Mouse (Mus musculus): ENCODE measurements at regions not wholly inside any gene's neighbourhood (a gene's known extent, or its start where the extent isn't known, plus 50 kb on each side); places are given as distances from the start of the nearest gene placed in this dataset.

DNA sequence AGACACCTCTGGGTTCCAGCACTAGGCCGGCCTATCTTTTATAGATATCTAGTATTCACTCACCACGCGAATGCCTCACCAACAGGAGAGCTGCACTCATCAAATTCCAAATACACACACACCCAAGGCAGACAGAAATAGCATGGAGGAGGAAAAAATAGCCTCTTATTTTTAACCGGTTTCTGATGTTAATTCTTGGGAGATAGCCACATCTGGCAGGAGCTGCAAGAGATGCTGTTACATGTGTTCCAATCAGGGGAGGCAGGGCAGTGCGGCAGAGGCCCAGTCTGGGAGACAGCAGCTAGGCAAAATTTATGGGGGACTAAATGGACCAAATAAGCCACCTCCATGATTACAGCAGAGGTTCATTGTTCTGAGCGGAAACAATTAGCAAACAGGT lies 419.0 kb upstream of the Kazn start:
- no peak for DNase-seq (ENCODE audit: low spot score)

DNA sequence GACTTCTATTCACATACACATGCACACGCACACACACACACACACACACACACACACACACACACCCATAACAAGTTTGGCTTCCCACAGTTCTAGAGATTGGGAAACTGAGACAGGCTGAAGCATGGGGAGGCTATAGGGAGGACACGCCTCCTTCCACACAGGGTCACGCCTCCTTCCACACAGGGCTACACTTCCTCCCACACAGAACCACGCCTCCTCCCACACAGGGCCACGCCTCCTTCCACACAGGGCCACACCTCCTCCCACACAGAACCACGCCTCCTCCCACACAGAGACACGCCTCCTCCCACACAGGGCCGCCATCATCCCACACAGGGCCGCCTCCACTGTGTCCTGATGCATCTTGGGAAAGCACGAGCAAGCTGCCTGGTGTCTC lies 401.9 kb upstream of the Kazn start:
- DNase-seq (ENCODE audit: low spot score) = no peak

DNA sequence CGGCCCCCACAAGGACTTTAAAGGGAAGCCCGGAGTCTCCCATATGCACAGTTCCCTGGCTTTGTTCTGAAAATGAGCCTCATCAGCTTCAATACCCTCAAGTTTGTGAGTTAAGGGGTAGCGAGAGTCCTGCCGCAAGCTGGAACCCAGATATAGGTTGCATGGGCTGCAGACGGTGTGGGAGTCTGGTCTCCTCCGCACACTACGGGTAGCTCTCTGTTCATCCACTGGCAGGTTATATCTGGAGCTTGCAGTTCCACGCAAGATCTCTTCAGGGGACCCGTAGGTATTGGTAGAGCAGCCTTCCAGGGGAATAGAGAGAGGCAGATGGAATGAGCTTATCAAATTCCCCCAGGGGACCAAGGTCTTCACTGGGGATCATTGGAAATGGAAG lies 400.1 kb upstream of the Kazn start:
- no peak for DNase-seq (ENCODE audit: low spot score)

DNA sequence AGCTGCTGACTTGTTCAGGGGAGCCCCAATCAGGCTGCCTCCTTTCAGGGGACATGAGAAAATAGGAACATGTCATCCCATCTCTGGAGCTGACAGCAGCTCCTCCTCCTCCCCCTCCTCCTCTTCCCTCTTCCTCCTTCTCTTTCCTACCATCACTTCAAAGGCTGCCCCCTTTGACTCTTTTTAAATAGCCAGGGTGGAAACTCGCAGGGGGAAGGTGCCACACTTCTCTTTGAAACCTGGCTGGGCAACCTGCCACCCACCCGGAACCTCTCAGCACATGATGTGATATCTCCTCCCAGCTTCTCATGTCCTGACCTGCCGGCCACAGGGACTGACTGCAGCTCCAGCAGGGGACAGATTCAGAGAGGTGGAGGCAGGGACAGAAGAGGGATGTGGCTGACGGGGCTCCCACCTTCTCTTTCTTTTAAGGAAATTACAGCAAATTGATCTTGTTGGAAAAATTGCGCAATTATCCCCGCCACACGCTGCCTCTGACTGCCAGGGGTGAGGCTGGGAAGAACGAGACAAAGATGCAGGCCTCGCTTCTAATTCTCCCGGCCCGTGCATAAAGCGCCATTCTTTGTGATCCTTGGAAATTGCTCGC lies 399.6 kb upstream of the Kazn start:
- no peak for DNase-seq (ENCODE audit: low spot score)

DNA sequence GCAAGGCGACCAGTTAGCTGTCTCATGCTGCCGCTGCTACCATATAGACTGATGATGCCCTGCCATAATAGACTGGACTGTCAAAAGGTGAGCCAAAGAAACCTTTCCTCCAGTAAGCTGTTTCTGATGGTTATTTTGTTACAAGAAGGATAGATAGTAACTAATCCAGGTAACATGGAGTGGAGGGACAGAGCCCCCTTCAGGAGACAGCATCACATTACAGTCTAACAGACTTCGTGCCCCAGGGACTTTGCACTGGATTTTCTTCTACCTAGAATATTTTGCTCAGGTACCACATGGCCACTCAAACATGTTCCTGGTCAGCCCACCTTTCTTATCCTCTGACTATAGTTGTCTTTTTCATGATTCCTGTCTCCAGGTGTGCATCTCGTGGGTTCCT lies 398.9 kb upstream of the Kazn start:
- DNase-seq (ENCODE audit: low spot score) = no peak

DNA sequence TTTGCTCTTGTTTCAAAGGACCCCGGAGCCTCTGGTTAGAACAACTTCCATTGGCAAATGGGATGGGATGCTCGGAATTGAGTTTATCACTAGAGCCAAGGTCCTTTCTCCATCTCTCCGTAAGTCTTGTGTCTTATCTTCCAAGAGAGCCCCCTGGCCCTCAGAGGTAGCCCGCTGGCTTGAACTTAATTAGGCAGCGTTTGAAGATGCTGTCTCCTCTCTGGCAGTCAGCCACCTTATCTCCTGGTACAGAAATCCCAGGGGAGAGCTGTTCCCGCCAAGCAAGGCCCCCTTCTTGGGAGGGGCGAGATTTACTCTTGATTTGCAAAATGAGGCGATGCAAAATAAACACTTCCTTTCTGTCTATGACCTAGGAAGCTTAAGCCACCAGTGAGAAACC lies 395.2 kb upstream of the Kazn start:
- DNase-seq (ENCODE audit: low spot score) = no peak

DNA sequence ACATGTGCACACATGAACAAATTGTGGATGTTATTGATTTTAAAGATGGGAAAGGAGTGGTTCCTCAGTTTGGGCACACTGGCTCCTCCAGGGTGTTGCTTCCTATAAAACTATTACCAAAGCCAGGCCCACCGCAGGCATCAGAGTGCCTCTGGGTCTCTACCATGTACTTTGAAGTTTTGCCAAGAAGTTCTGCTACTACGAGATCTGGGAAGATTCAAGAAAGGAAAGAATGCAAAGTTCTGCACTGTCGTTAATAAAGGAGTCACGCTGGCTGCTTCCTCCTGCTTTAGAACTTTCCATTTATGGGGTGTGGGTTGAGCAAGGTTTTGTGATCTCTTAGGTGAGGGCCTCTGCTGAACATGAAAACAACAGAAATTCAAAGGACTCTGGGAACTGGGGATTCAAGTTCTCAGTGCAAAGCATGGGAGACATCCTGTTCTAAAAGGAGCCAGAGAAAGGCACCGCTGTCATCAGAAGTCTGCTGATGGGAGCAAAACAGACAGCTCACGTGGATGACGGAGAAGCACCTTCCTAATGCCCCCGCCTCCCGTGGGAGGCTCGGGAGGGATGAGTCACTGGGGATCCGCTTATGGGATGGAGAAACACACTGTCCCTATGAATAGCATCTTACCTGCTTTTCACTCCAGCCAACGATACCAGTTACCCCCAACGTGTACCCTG lies 394.6 kb upstream of the Kazn start:
- no peak for DNase-seq (ENCODE audit: low spot score)

DNA sequence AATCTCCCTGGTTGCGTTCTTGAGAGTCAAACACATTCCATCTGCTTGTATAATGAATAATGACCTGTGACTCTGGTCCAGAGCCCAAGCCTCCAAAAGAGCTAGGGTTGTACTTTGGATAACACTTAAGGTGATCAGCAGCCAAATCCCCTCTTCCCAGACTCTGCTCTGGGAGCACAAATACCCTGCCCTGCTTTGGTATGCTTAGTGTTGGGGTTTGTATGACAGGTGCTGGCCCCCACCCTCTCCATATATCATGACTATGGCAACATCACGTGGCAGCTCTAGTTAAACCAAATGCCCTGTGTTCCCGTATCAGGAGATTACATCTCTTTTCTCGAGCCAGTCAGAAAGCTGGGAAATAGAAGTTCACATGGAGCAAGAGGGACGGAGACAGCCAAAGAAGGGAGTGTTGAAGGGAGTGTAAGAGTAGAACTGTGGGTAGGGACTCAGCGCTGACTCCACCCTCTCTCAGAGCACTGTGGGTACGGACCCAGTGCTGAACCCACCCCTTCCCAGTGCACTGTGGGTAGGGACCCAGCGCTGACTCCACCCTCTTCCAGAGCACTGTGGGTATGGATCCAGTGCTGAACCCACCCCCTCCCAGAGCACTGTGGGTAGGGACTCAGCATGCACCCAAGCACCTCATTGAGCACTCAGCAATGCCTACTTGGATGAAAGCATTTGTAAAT lies 387.4 kb upstream of the Kazn start:
- no peak for DNase-seq (ENCODE audit: low spot score)

DNA sequence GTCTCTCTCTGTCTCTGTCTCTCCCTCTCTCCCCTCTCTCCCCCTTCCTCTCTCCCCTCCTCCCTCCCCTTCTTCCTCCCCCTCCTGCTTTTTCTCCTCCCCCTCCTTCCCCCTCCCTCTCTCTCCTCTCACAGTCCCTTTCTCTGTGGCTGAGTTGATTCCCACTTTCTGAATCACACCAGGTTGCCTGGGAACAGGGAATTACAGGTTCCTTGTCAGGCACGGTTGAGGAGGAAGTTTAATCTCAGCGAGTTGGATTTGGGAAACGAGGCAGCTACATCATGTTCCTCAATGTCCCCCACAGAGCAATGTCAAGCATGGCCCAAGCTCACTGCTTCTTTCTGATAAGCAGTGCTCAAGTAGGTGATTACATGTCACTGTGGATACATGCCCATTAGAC lies 386.3 kb upstream of the Kazn start:
- DNase-seq (ENCODE audit: low spot score) = no peak

DNA sequence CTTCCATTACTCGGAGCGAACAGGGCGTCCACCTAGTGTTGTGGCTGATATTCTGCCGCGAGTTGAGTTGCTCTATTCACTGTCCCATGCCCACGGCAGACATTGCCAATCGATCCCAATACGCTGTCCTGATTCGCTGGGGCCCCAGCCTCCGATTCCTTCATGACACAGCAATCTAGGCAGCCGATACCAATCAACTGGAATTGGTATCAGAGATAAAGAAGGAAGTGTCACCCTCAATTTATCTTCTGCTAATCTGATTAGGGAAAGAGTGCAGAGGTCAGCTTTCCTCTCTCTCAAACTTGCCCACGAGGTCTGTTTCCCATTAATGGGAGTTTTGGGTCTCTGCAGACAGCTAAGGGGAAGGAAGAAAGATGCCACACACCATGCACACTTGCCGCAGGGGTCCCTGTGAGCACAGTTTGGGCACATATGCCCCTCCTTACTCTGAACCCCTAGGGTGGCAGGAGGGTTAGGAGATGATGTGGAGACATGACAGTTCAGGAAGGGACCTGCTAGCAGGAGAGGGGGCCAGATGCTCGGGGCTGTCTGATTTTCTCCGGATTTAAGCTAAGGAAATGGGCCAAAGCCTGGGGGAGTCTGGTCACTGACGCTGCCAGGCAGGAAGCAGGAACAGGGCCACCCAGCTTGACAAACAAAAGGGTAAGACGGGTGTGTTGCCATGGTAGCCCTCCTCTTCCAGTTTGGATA lies 383.1 kb upstream of the Kazn start:
- DNase-seq (ENCODE audit: low spot score) = no peak

DNA sequence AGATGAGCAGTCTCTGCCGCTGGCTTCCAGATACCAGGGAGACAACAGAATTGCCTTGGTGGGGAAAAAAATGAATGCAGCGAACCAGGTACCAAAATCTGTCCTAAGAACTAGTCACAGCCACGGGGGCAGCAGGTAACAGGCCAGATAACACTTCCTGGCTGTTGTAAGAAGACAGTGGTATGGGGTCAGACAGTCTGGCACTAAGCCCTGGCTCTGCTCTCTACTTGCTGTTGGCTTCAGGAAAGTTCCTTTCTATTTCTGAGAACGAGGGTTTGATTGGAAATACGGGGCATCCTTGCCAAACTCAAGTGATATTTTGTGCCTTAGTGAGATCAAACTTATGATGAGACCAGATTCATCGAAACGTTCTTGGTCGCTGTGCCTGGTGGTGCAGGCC lies 380.2 kb upstream of the Kazn start:
- DNase-seq (ENCODE audit: low spot score) = no peak

DNA sequence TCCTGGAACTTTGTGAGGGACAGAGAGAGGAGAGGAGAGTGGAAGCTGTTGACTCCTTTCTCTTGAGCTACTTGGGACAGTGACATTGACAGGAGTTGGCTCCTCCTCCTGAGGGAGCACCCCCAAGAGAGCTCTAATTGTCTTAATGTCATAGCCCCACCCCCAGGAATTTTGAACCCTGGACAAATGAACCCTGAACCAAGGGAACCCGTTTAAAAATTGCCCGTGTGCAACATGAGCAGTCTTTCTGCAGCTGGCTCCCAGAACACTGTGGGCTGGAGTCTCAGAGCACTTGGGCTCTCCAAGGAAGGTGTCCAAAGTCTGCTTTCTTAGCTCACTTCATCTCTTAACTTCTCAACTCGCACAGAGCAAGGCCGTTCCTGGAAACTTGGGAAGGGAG lies 379.6 kb upstream of the Kazn start:
- DNase-seq (ENCODE audit: low spot score) = no peak

DNA sequence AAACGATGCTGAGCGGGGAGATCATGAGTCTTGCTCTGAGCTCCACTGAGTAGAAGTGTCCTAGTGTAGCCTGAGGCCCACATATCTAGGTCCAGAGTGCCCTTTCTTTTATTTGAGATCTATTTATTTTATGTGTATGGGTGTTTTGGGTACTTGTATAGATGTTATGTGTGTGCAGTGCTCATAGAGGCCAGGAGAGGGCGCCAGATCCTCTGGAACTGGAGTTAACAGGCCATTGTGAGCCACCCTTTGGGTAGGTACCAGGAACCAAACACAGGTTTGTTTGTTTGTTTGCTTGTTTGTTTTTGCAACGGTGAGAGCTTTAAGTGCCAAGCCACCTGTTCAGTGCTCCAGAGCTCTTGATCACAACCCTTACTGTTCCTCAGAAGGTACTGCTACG lies 378.5 kb upstream of the Kazn start:
- no peak for DNase-seq (ENCODE audit: low spot score)

DNA sequence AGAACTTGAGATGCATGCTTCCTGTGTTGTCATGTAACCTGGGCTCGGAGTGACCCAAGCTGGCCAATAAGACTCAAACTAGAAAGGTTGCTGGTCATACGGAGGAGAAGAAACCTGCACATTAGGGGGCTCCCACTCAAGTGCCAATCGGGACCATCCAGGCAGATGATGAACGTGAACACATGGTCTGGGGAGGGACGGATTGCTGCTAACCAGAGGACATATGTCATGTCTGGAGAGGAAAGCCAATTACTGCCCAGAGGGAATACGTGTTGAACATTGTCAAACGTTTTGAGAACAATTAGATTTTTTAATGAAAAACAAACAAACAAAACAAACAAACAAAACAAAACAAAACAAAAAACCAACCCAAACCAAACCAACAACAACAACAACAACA lies 377.7 kb upstream of the Kazn start:
- DNase-seq (ENCODE audit: low spot score) = no peak

DNA sequence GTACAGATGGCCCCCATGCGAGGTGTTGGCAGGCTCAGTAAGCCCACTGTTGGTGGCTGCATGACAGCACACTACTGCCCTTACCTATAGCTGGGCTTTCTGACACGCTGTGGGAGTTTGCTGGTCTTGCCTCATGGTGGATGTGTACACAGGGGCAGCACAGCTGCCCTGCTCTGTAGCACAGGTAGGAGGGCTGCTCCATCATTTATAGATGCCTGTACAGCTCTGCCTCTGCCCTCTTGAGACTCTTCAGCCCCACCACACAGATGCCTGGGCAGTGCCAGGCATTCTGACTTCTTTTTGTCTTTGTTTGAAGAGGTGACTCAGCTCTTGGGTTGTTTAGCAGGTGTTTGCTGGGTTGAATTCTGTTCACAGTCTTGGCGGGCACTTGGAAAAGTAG lies 365.9 kb upstream of the Kazn start:
- DNase-seq (ENCODE audit: low spot score) = no peak

DNA sequence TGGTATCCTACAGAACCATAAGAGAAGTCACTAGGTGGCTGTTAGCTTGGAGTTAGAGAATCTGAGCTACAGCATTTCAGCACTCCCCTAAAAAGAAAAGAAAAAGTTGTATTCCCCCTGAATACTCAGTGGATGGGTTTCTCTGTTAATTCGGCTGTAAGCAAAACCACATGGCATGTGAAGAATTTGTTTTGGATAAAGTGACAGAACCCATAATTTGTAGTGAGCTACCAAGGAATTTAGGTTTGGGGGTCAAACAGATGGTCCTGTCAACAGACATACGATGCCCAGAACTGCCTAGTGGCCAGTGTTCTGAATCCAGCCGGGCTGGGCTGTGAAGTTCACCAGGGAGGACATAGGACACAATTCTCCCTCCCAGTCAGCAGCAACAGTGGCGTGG lies 358.0 kb upstream of the Kazn start:
- no peak for DNase-seq (ENCODE audit: low spot score)

DNA sequence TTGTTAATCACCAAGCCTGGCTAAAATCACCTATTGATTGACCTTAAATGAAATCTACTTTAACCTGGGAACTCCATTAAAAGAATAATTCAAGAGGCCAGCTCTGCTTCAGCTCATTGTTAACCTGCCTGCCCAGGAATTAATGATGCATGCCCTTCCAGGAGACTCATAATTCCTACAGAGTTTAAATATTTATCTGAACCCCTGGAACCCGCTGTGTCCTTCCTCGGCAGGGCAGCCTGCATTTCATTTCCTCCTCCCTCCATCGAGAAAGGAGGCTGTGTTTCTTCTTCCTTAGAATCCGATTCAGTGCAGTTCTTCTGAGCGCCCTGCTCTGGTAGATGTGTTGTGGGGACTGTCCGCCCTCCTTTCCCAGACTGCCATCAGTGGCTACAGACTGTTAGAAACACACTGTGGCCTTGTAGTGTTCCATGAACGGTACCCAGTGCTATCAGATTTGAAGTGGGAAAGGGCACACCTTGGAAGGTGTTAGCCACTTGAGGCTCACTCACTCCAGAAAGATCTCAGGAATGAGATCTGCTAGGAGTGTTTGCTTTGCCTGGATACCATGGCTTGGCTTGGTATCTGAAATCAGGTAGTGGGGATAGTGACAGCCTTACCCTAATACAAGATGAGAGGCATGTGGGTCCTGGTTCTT lies 350.0 kb upstream of the Kazn start:
- no peak for DNase-seq (ENCODE audit: low spot score)

DNA sequence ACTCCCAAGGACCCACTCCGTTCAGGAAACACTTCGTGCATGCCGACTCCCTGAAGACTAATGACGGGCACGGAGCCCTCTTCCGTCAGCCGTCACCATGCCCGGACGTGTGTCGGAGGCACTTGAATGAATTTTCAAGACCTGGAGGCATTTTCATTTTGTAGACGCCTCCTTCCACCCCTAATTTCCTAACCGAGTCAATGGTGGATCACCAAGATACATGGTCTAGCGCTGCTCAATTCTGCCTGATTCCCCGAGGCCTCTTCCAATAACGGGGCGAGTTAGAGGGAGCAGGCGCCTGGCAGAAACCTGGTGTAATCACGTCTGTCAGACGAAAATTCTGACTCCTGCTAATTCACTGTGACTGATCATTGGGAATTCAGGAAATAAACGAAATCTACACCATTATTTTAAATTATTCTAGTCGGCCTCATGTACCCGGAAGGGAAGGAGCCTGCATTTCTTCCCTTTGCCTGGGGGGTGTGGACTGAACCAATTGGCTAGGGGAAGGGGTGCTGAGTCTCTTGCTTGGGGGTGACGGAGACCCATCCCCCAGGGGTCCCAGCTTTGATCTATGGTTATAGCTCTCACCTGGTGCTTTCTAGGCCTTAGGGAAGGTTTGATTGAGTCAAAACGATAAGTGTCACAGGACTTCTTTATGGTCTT lies 349.4 kb upstream of the Kazn start:
- no peak for DNase-seq (ENCODE audit: low spot score)

DNA sequence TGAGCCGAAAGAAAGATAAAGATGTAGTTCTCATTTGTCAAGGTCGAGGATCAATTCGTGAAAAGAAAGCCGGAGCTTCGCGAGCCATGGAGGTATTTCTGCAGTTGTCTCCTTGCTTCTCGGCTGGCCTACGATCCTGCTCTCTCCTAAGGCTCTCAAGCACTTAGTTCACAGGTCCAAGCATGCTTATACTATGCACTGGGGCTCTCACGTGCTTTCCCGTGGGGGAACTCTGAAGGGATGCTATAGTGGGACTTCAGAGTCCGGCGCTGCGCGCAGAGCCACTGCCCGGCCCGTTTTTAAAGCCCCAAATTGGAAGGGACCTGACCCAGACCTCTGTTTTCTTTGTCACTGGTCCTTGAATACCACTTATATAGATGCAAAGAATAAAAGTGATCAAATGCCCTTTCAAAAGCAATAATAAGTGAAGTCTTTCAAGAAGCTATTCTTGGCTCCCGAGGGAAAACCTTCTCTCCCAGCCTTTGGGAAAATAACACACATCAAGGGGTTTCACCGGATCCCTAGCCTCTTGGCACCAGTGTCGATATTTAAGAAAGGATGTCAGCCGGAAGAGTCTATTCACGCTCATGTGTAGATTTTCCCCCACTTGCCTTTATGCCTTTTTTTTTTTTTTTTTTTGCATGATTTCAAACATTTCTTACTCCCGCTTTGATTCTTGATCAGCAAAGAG lies 348.3 kb upstream of the Kazn start:
- no peak for DNase-seq (ENCODE audit: low spot score)

DNA sequence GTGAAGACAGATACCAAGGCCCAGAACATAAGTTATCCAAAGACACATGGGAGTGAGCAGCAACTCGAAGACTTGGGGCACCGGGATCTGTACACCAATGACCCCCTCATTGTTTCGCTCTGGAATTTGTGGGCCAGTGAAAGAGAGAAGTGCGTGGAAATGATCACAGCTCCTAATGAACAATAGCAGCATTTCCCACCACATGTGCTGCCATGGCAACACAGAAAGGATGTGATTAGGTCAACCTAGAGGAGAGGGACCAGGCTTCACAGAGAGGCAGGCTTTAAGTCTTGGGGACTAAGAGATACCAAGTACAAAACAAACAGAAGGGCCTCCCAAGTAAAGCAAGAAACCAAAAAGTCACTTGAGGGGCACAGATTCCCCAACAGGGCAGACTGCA lies 339.3 kb upstream of the Kazn start:
- DNase-seq (ENCODE audit: low spot score) = no peak

DNA sequence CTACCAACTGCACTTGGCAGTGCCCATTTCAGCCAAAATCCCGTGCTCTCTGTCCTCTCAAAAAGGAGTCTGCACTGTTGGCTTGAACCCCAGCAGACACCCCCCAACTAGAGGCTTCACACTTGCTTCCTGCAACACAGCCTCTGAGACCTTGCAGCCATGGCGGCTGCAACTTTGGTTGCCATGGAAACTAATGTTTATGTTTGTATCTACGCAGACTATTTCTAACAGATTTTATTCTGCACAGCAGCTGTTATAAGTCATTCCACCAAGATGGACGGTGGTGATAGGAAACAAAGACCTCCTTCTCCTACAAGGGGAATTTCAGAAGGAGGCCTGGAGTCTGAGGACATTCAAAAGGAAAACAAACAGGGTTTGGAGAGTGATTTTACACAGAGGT lies 338.3 kb upstream of the Kazn start:
- DNase-seq (ENCODE audit: low spot score) = no peak

Data from thymus, postnatal 0 days (tissue).